Mouse (Mus musculus): ENCODE results near the gene Hspa8.
"Not testable (repeated sequence)": the region's sequence is repeated elsewhere in the genome, so short reads cannot be mapped to it uniquely, and the experiment has no call there.

The Hspa8 gene

GRCm38 (mm10) chr9:40800675-40801612, at the start of gene Hspa8:
Gene Hspa8, plus strand, starts transcription at chr9:40800984.
- peak; percentile 100 for DNase-seq (ENCODE audit: low spot score in 2 of 2)

- DNase-seq (ENCODE audit: low spot score in 2 of 2): no peak
Measured at GRCm38 (mm10) chr9:40751749-40752148, 49.0 kb upstream of the Hspa8 start.

DNA sequence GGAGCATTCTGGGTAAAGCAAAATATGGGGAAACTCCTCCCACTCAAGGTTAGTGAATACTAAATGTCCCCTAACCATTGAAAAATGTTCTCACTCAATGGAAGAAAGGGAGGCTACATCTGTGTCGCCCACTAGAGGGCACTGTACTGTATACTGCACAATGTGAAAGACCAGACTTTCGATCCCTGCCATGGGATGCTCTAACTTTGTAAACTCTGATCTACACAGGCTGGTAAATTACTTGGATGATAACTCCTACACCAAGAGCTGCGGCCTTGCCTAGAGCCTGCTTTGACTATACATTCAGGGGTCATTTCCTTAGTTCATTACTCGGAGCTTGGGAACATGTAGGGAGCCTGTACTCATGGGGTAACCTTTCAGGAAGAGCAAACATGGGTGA, 44.4 kb upstream of the Hspa8 start:
- peak; percentile 47 to 58 for DNase-seq (ENCODE audit: low spot score in 2 of 2)

- peak in 1 of 2 experiments; percentile 22 for DNase-seq (ENCODE audit: low spot score in 2 of 2)
Measured at GRCm38 (mm10) chr9:40757105-40757626, 43.6 kb upstream of the Hspa8 start.

- peak; percentile 64 to 75 for DNase-seq (ENCODE audit: low spot score in 2 of 2)
Measured at GRCm38 (mm10) chr9:40757685-40758270, 43.0 kb upstream of the Hspa8 start.

DNA sequence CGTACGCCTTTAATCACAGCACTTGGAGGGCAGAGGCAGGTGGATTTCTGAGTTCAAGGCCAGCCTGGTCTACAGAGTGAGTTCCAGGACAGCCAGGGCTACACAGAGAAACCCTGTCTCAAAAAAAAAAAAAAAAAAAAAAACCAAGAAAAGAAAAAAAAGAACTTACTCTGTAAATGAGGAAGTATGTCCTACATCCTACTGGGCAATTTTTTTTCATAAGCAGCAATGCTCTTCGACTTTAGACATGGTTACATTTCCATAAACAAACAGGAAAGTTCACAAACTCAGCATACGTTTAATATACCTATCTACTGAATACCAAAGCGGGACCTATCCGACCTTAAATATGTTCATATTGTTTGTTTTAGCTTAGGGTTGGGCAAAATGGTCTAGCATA, 38.4 kb upstream of the Hspa8 start:
- no peak for DNase-seq (ENCODE audit: low spot score in 2 of 2)

- DNase-seq (ENCODE audit: low spot score in 2 of 2): no peak
Measured at GRCm38 (mm10) chr9:40764887-40765580, 35.8 kb upstream of the Hspa8 start.

DNA sequence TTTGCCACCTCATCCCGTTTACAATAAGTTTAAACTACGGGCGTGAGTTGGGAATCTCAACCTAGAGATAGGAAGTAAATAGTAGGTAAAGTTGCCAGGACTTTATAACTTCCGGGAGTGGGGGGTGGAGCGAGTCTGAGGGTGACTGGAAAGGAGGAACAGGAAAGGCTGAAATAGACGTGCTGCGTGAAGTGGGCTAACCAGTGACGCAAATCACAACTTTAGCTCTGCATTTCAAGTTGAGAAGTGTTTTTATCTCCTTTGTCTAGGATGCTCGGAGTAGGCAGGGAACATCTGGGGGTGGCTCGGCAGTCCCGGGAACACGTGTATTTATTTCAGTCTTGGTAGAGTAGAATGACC, 35.2 kb upstream of the Hspa8 start:
- DNase-seq (ENCODE audit: low spot score in 2 of 2): no peak

GRCm38 (mm10) chr9:40766058-40766605, 34.7 kb upstream of the Hspa8 start:
- no peak for DNase-seq (ENCODE audit: low spot score in 2 of 2)

- no peak for DNase-seq (ENCODE audit: low spot score in 2 of 2)
Measured at GRCm38 (mm10) chr9:40767946-40768345, 32.8 kb upstream of the Hspa8 start.

DNA sequence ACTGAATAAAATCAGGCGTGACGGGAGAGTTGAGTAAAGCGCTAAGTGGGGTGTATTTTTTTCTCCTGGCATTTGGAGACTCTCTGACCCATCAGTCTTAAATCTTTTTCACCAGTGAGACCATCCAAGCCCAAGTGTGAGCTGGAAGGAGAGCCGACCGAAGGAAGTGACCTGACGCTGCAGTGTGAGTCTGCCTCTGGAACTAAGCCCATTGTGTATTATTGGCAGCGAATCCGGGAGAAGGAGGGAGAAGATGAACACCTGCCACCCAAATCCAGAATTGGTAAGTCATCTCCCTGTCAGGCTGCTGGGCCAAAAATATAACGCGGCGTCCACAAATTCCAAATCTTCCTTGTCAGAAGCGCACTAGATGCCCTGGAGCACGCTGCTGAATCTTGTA, 28.5 kb upstream of the Hspa8 start:
- DNase-seq (ENCODE audit: low spot score in 2 of 2): no peak

DNA sequence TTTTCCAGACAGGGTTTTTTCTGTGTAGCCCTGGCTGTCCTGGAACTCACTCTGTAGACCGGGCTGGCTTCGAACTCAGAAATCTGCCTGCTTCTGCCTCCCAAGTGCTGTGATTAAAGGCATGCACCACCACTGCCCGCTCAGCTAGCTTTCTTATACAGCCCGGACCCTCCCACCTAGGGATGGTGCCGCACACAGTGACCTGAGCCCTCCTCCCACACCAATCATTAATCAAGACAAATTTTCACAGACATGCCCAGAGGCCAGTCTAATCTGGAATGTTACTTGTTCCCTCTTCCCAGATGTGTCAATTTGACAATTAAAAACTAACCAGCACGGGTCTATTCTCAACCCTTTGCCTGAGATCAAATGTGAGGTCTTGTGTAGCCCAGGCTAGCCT, 27.6 kb upstream of the Hspa8 start:
- not testable (repeated sequence) for DNase-seq (ENCODE audit: low spot score in 2 of 2)

DNA sequence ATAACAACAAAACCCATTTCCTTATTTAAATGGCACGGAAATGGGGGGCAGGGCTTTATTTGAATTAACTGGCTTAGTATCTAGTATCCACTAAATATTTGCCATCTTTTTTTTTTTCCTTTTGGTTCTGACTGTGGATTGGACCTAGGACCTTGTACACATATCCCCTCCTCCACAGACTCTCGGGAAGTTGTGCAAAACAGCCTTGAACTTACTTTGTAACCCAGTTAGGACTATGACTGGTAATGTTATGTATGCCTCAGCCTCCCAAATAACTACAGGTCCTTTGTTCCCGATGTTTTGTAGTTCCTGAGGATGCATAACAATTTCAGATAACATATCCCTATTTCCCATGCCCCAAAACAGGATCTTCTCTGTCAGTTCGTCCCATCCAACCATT, 26.9 kb upstream of the Hspa8 start:
- no peak for DNase-seq (ENCODE audit: low spot score in 2 of 2)

DNA sequence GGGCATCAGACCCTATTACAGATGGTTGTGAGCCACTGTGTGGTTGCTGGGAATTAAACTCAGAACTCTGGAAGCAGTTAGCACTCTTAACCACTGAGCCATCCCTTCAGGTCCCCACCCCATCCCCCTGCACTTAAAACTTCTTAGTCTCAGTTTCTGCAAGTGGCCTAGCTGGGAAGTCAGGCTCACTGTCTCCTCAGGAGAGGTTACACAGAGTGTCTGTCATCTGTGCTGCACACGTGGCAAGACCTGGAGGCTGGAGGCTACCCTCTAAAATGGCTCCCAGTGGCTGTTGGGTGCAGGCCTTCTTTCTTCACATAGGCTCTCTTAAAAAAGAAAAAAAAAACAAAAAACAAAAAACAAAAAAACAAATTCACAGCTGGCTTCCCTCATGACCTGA, 24.7 kb upstream of the Hspa8 start:
- DNase-seq (ENCODE audit: low spot score in 2 of 2): no peak

GRCm38 (mm10) chr9:40776459-40777248, 24.1 kb upstream of the Hspa8 start:
- no peak for DNase-seq (ENCODE audit: low spot score in 2 of 2)

DNA sequence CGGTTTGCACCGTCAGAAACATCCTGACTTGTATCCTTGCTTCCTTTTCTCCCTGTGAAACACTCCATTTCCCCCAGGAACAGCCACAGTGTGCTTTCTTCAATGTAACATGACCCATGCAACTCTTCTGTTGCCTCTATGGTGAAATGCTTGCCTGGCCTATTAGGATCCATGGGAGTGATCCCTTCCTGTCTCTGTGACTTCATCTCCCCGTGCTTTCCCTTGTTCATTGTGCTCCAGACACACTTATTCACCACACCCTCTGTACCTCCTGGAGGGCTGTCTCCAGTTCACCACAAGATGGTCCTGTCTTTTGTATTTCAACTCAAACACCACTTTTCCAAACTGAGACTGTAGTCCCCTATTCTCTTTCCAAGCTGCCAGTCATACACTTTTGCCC, 20.7 kb upstream of the Hspa8 start:
- DNase-seq (ENCODE audit: low spot score in 2 of 2): no peak

GRCm38 (mm10) chr9:40780892-40781725, 19.7 kb upstream of the Hspa8 start:
- no peak for DNase-seq (ENCODE audit: low spot score in 2 of 2)

DNA sequence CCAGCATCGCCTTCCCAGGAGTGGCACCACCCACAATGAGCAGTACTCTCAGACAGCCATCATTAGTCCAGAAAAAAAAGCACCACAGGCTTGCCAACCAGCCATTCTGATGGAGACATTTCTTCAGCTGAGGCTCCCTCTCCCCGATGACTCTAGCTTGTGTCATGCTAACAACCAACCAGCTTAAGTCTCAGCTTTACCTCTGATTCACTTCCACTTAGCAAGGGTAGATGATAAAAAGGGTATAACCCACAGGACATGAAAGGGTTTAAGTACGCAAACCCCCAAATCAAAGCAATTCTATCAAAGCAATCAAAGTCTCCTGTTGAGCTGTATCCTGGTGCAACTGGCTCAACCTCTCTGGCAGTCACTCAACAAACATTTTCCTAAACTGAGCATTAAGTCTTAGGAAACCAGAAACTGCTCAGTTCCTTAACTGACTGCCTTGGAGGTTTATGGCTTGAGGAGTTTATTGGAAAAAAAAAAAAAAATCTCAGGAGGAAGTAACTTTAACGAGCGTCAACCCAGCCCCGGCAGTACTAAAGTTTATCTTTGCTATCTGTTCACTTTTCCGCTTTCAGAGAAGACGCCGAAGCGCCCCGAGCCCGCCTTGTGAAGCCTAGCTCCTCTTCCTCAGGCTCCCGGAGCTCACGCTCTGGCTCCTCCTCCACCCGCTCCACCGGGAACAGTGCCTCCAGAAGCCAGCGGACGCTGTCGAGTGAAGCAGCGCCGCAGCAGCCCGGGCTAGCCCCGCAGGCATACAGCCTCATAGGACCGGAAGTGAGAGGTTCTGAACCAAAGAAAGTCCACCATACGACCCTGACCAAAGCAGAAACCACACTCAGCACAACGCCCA, 18.8 kb upstream of the Hspa8 start:
- peak; percentile 14 to 39 for DNase-seq (ENCODE audit: low spot score in 2 of 2)

GRCm38 (mm10) chr9:40783641-40784373, 17.0 kb upstream of the Hspa8 start:
- peak; percentile 49 to 78 for DNase-seq (ENCODE audit: low spot score in 2 of 2)
